Mouse (Mus musculus): Measurements from ENCODE around the gene Fbxw21.
"Not testable (repeated sequence)": the region's sequence is repeated elsewhere in the genome, so short reads cannot be mapped to it uniquely, and the experiment has no call there.

GRCm38 (mm10) chr9:109140414-109140813 lies 21.4 kb downstream of the Fbxw21 start:
- TF ChIP-seq POLR2A (IDR thresholded peaks at IDR 0.05; ENCODE audit: control insufficient read depth, extremely low read depth, insufficient read depth, low read length, poor library complexity); CTCF (IDR thresholded peaks at IDR 0.05; ENCODE audit: borderline replicate concordance, control insufficient read depth, extremely low read depth, insufficient read depth, low read length, poor library complexity): not testable (repeated sequence)
